8 mouse cellular contexts compared by ENCODE assay signal in the genomic region with DNA sequence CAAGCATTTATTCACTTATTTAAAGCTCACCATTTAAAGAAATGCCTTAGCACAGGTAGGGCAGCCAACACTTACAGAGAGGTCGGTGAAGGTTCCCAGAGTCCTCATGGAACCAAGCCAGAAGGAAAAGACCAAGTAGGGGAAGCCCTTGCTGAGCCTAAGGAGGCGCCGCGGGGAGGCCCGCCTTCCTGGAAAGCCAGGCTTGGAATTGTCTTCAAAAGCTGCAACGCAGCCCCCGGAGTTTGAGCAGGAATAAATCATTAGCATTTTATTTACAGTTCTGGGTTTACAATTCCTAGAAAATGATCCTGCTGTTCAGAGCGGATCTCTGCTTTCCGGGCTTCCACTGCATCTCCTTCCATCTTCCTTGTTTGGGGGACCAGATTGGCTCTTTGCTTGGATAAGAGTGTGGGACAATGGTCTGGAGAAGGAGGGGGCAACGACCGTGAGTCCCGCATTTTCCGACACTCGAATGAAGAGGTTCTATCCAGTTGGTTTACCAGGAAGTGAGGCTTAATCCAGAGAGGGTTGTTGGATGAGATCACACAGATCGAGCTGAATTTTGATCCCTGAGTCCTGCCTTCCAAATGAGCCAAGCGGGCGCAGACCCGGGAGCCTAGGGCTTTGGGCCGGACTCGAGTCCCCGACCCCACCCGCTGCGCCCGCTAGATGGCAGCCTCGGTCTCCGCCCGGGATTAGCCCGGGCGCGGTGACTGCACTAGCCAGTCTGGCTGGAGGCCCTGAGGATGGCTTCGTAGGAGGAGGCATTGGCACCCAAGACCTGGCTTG. TPM values are rescaled to one million over a fixed set of nuclear protein-coding genes. Genes with fewer than 3 reads are reported as not detected.
A peak's percentile ranks its signal among the peaks of the same experiment; 100 is the strongest.
DNase-seq lines count a peak whose midpoint lies in the region; ATAC-seq lines count a peak whose summit lies in the region.

No protein-coding gene starts in this region.

- peak; percentile 76; the same call in 1 of the 2 replicates for ATAC-seq in embryonic facial prominence, embryonic 11.5 days (replicated peaks; ENCODE audit: insufficient number of reproducible peaks, low FRiP score, low TSS enrichment, low read depth)
- peak; percentile 86 for ATAC-seq in intestine, embryonic 16.5 days
- no peak for ATAC-seq in inflammation-experienced regulatory T-cells, adult 6 months

- no peaks in the 10 kb centered on the region for H3K36me3 ChIP-seq in embryonic facial prominence, embryonic 11.5 days (replicated peaks; ENCODE audit: control insufficient read depth, insufficient read depth, low read depth, low read length)
- H3K36me3 ChIP-seq in intestine, embryonic 16.5 days (ENCODE audit: control insufficient read depth, insufficient read depth, low read length) = no peaks in the 10 kb centered on the region
- no peaks in the 10 kb centered on the region for H3K36me3 ChIP-seq in midbrain, embryonic 10.5 days

- WGBS in embryonic facial prominence, embryonic 11.5 days = 7% methylated on average over 31 of the region's 31 CpGs
- WGBS in intestine, embryonic 16.5 days = 4% methylated on average over 31 of the region's 31 CpGs
- 8% methylated on average over 31 of the region's 31 CpGs for WGBS in midbrain, embryonic 10.5 days

- H3K27me3 ChIP-seq in embryonic facial prominence, embryonic 11.5 days (ENCODE audit: control insufficient read depth, insufficient read depth, low read length) = peaks cover 5% of the 10 kb centered on the region
- peaks cover 3% of the 10 kb centered on the region; the same call in 1 of the 2 replicates for H3K27me3 ChIP-seq in intestine, embryonic 16.5 days (replicated peaks; ENCODE audit: control insufficient read depth, insufficient read depth, low read length)
- H3K27me3 ChIP-seq in midbrain, embryonic 10.5 days (ENCODE audit: low read depth, poor library complexity, severe bottlenecking) = peaks cover 42% of the 10 kb centered on the region

- no peaks in the 10 kb centered on the region for H3K9me3 ChIP-seq in embryonic facial prominence, embryonic 11.5 days (replicated peaks; ENCODE audit: control insufficient read depth, low read length)
- no peaks in the 10 kb centered on the region for H3K9me3 ChIP-seq in intestine, embryonic 16.5 days (ENCODE audit: control insufficient read depth, low read length)
- no peaks in the 10 kb centered on the region for H3K9me3 ChIP-seq in midbrain, embryonic 10.5 days (replicated peaks)

- no peaks in the 10 kb centered on the region; the same call in 1 of the 2 replicates for H3K4me1 ChIP-seq in embryonic facial prominence, embryonic 11.5 days (ENCODE audit: control insufficient read depth, insufficient read depth, low read length)
- H3K4me1 ChIP-seq in intestine, embryonic 16.5 days (ENCODE audit: control insufficient read depth, insufficient read depth, low read length) = peaks cover 10% of the 10 kb centered on the region; the same call in 1 of the 2 replicates
- H3K4me1 ChIP-seq in midbrain, embryonic 10.5 days = peaks cover 23% of the 10 kb centered on the region

- peak overlapping the region; percentile 30 for H3K4me2 ChIP-seq in embryonic facial prominence, embryonic 11.5 days (ENCODE audit: low read depth, low read length)
- H3K4me2 ChIP-seq in intestine, embryonic 16.5 days (ENCODE audit: low read depth, low read length) = peak overlapping the region; percentile 41

- 0 out of 2 replicates have a peak overlapping the region, but pooled peaks have one; percentile 11 for H3K4me3 ChIP-seq in embryonic facial prominence, embryonic 11.5 days (ENCODE audit: low read depth, low read length)
- peak overlapping the region; percentile 22 for H3K4me3 ChIP-seq in intestine, embryonic 16.5 days (ENCODE audit: low read length)
- H3K4me3 ChIP-seq in midbrain, embryonic 10.5 days = peak overlapping the region; percentile 43

- H3K9ac ChIP-seq in embryonic facial prominence, embryonic 11.5 days (replicated peaks; ENCODE audit: low read length) = peak overlapping the region; percentile 18; the same call in 1 of the 2 replicates
- 0 out of 2 replicates have a peak overlapping the region, but pooled peaks have one; percentile 36 for H3K9ac ChIP-seq in intestine, embryonic 16.5 days (ENCODE audit: low read depth, low read length)

- peak; percentile 88 for DNase-seq in adrenal gland, postnatal 25 days
- peak; percentile 89 for DNase-seq in embryonic facial prominence, embryonic 11.5 days (ENCODE audit: low spot score)
- DNase-seq in gonadal fat pad, adult 2 months (ENCODE audit: low read depth) = peak; percentile 46
- DNase-seq in left cerebral cortex, postnatal 36 days (ENCODE audit: low spot score in 2 of 2) = peak; percentile 65 to 72
- peak; percentile 90 for DNase-seq in midbrain, embryonic 10.5 days (ENCODE audit: low spot score)
- peak; percentile 91 for DNase-seq in right cerebral cortex, postnatal 4 days

- no peak overlapping the region for H3K27ac ChIP-seq in embryonic facial prominence, embryonic 11.5 days (replicated peaks; ENCODE audit: low read depth, low read length)
- H3K27ac ChIP-seq in intestine, embryonic 16.5 days (ENCODE audit: low read length) = no peak overlapping the region
- peak overlapping the region; percentile 19 for H3K27ac ChIP-seq in midbrain, embryonic 10.5 days (replicated peaks)

- intact Hi-C loops in left cerebral cortex, postnatal 36 days (cut with DNase I) = loop anchor here (5.0 kb wide), 2 partner anchors 185 to 715 kb away; no protein-coding TSS in a partner anchor

RNA-seq across cellular contexts. Expression of a gene that starts 39.1 kb away (rescaled TPM):
- total RNA-seq in adrenal gland, postnatal 25 days (2021) = not detected in 2 replicates
- not detected in 2 replicates for polyA plus RNA-seq in embryonic facial prominence, embryonic 11.5 days (2014; fragmentation: Nextera tagmentation; extraction: Ambion mirVana)
- 0.65 TPM in 1 of 2 replicates, not detected in the other for polyA plus RNA-seq in gonadal fat pad, adult 2 months (2012; rRNA removed)
- polyA plus RNA-seq in intestine, embryonic 16.5 days (2015; fragmentation: Nextera tagmentation; extraction: Ambion mirVana) = not detected in 2 replicates
- total RNA-seq in left cerebral cortex, postnatal 36 days (2021) = not detected
- not detected in 2 replicates for polyA plus RNA-seq in midbrain, embryonic 10.5 days (2016; fragmentation: Nextera tagmentation; extraction: Ambion mirVana)
- polyA plus RNA-seq in inflammation-experienced regulatory T-cells, adult 6 months (2017; shearing (Covaris generic)) = not detected

RNA-seq across cellular contexts. Expression of a gene that starts 39.7 kb away (rescaled TPM):
- 72.6 and 83.4 TPM in 2 replicates for total RNA-seq in adrenal gland, postnatal 25 days (2021)
- 54.0 and 55.2 TPM in 2 replicates for polyA plus RNA-seq in embryonic facial prominence, embryonic 11.5 days (2014; fragmentation: Nextera tagmentation; extraction: Ambion mirVana)
- 66.3 and 78.9 TPM in 2 replicates for polyA plus RNA-seq in gonadal fat pad, adult 2 months (2012; rRNA removed)
- 52.2 and 52.5 TPM in 2 replicates for polyA plus RNA-seq in intestine, embryonic 16.5 days (2015; fragmentation: Nextera tagmentation; extraction: Ambion mirVana)
- 10 to 100 TPM; 62.1 to 62.6 TPM for total RNA-seq in left cerebral cortex, postnatal 36 days (2021)
- polyA plus RNA-seq in midbrain, embryonic 10.5 days (2016; fragmentation: Nextera tagmentation; extraction: Ambion mirVana) = 39.1 and 41.0 TPM in 2 replicates
- 1 to 10 TPM; 6.8 to 9.8 (median 7.8) TPM for polyA plus RNA-seq in inflammation-experienced regulatory T-cells, adult 6 months (2017; shearing (Covaris generic))

RNA-seq across cellular contexts. Expression of a gene that starts 52.3 kb away (rescaled TPM):
- 43.3 and 49.4 TPM in 2 replicates for total RNA-seq in adrenal gland, postnatal 25 days (2021)
- 74.0 and 76.0 TPM in 2 replicates for polyA plus RNA-seq in embryonic facial prominence, embryonic 11.5 days (2014; fragmentation: Nextera tagmentation; extraction: Ambion mirVana)
- polyA plus RNA-seq in gonadal fat pad, adult 2 months (2012; rRNA removed) = 23.3 and 26.1 TPM in 2 replicates
- 98.0 and 99.7 TPM in 2 replicates for polyA plus RNA-seq in intestine, embryonic 16.5 days (2015; fragmentation: Nextera tagmentation; extraction: Ambion mirVana)
- 10 to 100 TPM in 1 of 2 experiments, 1 to 10 TPM in 1; 8.4 to 16.3 TPM for total RNA-seq in left cerebral cortex, postnatal 36 days (2021)
- 59.4 and 64.5 TPM in 2 replicates for polyA plus RNA-seq in midbrain, embryonic 10.5 days (2016; fragmentation: Nextera tagmentation; extraction: Ambion mirVana)
- 10 to 100 TPM in 2 of 3 experiments, 1 to 10 TPM in 1; 9.4 to 37.5 (median 17.5) TPM for polyA plus RNA-seq in inflammation-experienced regulatory T-cells, adult 6 months (2017; shearing (Covaris generic))
